ENCODE assay signal across 26 mouse cellular contexts in the genomic region with DNA sequence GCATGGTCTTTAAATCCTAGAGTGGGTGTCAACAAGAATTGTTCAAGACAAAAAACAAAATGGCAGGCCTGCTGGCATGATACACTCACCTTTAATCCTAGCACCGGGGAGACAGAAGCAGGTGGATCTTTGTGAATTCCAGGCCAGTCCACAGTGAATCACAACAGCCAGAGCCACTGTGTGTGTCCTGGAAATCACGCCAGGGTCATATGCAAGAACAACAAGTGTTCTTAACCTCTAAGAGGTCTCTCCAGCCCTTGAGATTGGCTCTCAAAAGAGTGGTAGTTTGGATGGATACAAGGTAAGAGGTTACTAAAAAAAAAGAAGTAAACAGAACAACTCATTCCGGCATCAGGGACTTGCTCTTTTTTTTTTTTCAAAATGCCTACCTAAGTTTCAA. TPM values are rescaled to one million over a fixed set of nuclear protein-coding genes. Genes with fewer than 3 reads are reported as not detected.
"Had no signal": no experiment of that assay in that cellular context is flagged by ENCODE, and none has a peak within 500 bp of the region (broad histone marks: within the 10 kb centered on the region; RNA-seq: fewer than 3 reads in every experiment).

No protein-coding gene starts in this region.

- H3K4me1 ChIP-seq: heart, embryonic 10.5 days; heart, embryonic 12.5 days; intestine, embryonic 15.5 days had no signal

- ATAC-seq: hindbrain, embryonic 16.5 days; inflammation-experienced regulatory T-cells, adult 6 months; intestine, embryonic 15.5 days; intestine, postnatal 0 days had no signal

- H3K9me3 ChIP-seq: heart, embryonic 10.5 days; hindbrain, embryonic 10.5 days; hindbrain, embryonic 12.5 days; intestine, embryonic 15.5 days; limb, embryonic 10.5 days; limb, embryonic 12.5 days had no signal

- H3K36me3 ChIP-seq: heart, embryonic 10.5 days; heart, embryonic 12.5 days; hindbrain, embryonic 10.5 days; hindbrain, embryonic 12.5 days; intestine, embryonic 15.5 days; limb, embryonic 10.5 days; limb, embryonic 12.5 days had no signal

- DNase-seq: gastrocnemius, adult 2 months; gastrocnemius, postnatal 10 days; gastrocnemius, postnatal 25 days; heart, adult 18-20 months; heart, postnatal 10 days; heart, postnatal 4 days; kidney, adult 18-20 months; kidney, adult 8-10 months; kidney, postnatal 10 days; kidney, postnatal 25 days; kidney, postnatal 4 days had no signal

- H3K27me3 ChIP-seq: heart, embryonic 12.5 days; hindbrain, embryonic 12.5 days; intestine, embryonic 15.5 days; limb, embryonic 12.5 days had no signal

- H3K9ac ChIP-seq: heart, embryonic 12.5 days; hindbrain, embryonic 12.5 days; hindbrain, embryonic 14.5 days; intestine, embryonic 15.5 days; limb, embryonic 12.5 days had no signal

- H3K4me3 ChIP-seq: gastrocnemius, adult 2 months; heart, embryonic 10.5 days; heart, embryonic 12.5 days; hindbrain, embryonic 10.5 days; hindbrain, embryonic 12.5 days; intestine, embryonic 15.5 days; layer of hippocampus, adult 2 months; left cerebral cortex, adult 2 months; limb, embryonic 10.5 days; limb, embryonic 12.5 days had no signal

- H3K4me2 ChIP-seq: heart, embryonic 12.5 days; hindbrain, embryonic 12.5 days; hindbrain, embryonic 14.5 days; intestine, embryonic 15.5 days; limb, embryonic 12.5 days had no signal

- H3K27ac ChIP-seq: gastrocnemius, adult 2 months; heart, embryonic 10.5 days; hindbrain, embryonic 10.5 days; hindbrain, embryonic 12.5 days; hindbrain, embryonic 14.5 days; intestine, embryonic 15.5 days; layer of hippocampus, adult 2 months; left cerebral cortex, adult 2 months; limb, embryonic 10.5 days; limb, embryonic 12.5 days had no signal

RNA-seq across cellular contexts. Expression of gene 1700016H13Rik, which starts 8.5 kb away (rescaled TPM):
- polyA plus RNA-seq: frontal cortex, adult 2 months; heart, embryonic 10.5 days; hindbrain, embryonic 12.5 days; inflammation-experienced regulatory T-cells, adult 6 months had no signal

RNA-seq across cellular contexts. Expression of gene Slc10a6, which starts 18.1 kb away (rescaled TPM):
- polyA plus RNA-seq: kidney, embryonic 14.5 days; limb, embryonic 10.5 days had no signal
